Mouse (Mus musculus) brain, embryonic 18.5 days (tissue): Measurements from ENCODE around the gene Tpra1.
A peak's percentile ranks its signal among the peaks of the same experiment; 100 is the strongest.

Source experiments
- DNase-seq: peaks from one replicate; pipeline ENCODE4 v3.0.0-alpha.2; 2012; ENCODE audit warnings: low read depth, low spot score

Tpra1 gene

DNA sequence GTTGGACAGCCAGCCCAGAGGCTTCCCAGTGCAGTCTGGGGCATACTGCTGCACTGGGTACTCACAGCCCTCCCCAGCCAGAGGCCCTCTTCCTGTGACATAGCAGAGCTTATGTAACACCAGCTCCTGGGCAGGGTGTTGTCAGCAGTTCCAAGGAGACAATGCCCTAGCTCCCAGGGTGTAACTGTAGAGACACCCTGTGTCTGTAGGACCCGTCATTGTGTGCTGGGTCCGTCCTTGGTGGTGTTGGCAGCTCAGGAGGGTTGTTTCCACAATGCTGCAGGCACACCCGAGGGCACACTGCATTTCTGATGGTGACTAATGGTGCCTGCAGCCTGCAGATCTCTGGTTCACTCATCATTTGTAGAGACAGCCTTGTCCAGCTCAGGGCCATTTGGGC, 24.8 kb downstream of the Tpra1 start:
- DNase-seq, result no peak

DNA sequence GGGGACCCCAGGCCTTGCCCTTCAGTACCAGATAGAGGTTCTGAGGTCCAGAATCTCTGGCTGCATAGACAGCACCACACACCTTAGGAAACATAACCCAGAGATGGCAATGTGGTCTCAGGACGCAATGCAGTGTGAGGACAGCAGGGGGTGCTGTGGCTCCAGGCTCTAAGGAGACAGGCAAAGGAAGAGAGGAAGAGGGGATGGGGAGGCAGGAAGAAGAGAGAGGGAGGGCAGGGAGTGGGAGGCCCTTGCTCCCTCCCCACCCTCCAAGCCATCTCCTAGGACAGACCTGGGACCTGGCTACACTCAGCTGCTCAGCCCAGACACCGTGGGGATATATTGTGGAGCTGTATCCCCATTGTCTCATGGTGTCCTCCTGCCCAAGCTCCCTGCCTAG, 25.5 kb downstream of the Tpra1 start:
- no peak for DNase-seq

DNA sequence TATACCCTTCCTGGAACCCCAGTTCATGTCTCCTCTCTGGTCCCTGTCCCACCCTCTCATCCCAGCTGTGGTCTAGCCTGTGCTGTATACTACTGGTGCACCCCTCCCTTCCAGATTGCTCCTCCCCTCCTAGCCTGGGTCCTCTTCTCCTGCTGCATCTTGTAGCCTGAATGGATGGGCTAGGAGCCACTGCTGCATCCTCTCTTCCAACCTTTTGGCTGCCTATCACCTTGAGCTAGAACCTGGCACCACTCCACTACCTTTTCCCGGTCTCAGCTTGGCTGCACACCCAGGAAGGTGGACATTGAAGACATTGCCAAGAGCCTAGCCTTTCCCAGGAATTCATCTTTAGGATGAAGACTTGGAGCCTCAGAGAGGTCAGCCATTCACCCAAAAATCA, 26.0 kb downstream of the Tpra1 start:
- DNase-seq, result no peak

DNA sequence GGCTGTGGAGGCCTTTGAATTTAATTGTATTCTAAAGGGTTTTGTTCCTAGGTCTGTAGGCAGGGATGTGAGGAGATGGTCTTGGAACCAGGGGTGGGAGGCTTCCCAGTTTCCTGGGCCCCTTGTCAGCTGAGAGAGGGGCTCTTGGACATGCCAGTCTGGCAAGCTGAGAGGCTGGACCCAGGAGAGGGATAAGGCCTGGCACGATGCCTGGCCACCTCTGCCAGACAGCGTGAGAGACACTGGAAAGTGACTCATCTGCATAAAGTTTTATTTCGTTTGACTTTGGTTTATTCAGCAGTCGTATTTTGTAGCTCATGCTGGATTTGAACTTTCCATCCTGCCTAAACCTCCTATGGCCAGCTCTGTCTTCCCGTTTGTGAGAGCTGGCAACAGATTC, 26.5 kb downstream of the Tpra1 start:
- no peak for DNase-seq

DNA sequence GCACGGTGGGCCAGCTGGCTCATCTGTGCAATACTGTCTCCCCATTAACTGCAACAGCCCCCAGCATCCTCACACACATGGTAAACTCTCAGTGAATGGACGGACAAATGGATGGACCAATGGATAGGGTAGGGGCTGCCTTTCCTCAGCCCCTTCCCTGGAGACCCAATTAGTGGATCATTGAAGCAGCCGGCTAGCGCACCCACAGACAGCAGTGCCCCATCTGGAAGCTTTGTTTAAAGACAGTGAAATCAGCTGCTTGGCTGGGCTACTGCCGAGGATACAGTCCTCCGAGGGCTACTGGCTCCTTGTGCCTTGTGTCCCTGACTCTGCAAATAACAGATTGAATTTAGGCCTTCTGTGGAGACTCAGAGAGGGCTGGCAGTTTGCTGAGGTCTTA, 27.4 kb downstream of the Tpra1 start:
- no peak for DNase-seq

DNA sequence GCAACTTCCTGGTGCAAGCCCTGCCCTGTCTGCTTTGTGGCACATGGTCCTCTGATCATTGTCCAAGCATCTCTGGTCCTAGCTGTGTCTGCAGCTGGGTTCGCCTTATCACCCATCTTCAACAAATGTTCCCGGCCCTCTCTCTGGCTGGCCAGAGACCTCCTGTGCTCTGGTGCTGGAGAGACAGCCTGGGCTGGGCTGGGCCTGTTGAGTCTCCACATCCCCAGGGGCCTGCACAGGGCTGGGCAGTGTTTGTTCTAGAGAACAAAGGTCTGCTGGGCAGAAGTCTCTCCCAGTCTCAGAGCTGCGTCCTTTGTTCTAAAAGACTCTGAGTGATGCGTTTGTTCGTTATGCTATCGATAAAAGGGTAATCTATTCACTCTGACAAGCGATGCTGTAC, 28.0 kb downstream of the Tpra1 start:
- DNase-seq, result no peak

DNA sequence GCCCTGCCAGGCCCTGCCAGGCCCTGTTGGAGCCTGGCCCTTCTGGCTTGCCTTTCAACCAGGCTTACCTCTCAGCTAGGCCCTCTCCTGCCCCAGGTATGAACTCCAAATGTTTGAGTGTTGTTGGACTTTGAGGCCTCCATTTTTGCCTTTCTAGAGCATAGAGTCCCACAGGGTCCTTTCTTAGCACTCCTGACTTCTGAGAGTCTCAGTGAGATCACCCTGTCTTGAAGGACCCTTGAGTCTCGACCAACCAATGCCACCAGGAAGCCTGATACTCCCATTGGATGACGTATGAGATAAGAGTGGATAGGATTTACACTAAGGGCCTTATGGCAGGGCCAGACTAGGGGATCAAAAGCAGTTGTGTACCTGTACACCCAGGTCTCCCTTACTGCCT, 29.4 kb downstream of the Tpra1 start:
- DNase-seq, result no peak

DNA sequence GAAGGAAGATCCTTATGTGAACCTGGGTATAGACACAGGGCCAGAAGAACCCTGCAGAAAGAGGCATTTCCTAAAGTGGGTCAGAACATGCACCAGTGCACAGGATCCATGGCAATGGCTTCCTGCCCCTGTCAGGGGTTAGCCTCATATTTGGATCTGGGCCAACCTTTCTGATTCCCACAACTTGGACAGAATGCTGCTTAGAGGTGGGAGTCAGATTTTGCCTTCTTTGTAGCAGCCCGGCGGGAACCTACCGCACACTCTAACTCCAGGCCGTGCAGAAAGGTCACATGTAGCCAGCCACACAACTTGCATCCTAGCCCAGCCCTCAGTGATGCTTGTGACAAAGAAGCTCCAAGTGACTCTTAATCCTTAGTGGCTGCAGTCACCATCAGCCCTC, 32.1 kb downstream of the Tpra1 start:
- DNase-seq, result no peak

DNA sequence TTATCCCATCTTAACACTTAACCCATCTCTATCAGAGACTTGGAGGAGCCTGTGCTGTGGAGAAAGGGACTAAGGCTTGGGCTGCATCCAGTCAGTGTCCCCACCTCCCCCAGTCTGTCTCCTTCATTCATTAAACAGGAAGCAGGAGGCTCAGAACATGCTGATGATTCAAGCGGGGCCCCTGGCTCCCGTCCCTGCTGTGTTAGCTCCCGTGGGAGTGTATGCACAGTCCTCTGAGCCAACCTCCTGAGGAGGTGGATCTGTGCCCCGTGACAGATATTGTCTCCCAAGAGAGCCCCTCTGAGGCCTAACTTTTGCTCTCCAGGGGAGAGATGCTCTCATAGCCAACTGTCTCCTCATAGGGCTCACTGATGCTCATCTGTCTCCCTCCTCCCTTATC, 32.8 kb downstream of the Tpra1 start:
- DNase-seq, result no peak

DNA sequence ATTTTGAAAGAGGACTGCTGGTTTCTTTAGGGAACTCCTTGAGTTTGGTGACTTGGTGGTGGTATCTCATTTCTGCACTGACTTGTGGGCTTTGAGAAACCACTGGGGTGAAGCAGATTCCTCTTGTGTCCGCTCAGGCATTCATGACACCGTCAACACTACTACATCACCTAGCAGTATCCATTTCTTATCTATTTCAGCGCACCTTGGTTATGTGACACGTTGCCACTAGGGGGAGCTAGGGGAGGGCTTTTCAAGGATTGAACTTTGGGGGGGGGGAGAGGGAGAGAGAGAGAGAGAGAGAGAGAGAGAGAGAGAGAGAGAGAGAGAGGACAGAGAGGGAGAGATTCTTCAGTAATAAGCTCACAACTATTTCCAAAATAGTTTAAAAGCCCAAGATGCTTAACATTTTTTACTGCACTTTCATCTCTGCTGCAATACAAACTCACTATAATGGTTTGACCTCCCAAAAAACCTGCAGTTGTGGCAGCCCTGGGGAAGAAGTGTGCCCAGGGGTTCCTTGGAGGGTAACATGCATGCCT, 33.8 kb downstream of the Tpra1 start:
- no peak for DNase-seq

DNA sequence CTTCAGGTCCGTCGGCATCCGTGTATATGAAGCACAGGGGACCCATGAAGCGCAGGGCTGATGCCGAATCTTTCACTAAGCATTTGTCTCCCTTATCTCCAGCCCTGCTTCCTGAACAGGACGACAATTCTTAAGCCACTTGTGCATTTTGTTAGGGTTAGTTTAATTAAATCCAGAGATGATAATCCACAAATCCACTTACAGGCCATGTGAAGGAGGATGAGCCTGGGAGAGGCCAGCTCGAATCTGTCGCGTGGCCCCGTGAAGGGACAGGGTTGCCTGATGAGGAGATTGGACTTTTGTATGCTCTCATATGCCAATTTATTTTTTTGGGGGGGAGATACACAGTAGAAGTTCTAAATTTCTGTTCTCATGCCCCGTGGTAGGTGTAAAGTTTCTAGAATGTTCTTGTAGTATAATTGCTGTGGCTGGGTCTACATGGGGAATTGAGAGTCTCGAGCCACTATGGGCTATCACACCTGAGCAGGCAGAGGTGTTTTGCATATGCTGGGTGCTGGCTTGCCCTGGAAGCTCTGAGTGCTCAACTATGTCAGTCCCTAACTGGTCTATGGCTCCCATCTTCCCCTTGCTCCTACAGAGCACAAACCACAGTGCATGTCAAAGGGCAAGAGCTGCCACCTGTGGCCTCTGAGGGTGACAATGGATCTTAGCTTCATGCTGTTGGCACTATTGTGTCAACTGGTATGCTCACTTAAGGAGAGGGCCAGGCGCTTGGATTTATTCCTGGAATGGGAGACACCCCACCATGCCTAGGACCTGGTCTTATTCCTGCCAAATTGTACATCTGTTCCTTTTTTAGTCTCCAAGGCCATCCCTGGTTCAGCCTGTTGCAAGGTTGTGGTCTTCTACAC, 34.5 kb downstream of the Tpra1 start:
- no peak for DNase-seq

DNA sequence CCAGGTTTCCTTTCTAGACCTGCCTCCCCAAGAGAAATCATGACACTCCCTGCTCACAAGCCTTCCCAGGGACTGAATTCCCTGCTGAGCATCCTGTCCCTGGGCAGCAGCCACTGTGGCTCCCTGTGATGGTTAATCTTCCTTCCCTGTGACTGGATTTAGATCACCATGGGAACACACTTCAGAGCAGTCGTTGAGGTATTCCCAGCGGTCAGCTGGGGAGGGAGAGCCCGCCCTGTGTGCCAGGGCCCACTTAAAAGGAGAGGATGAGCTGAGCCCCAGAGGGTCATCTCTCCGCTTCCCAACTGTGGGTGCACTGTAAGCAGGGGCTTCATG, 35.1 kb downstream of the Tpra1 start:
- no peak for DNase-seq

DNA sequence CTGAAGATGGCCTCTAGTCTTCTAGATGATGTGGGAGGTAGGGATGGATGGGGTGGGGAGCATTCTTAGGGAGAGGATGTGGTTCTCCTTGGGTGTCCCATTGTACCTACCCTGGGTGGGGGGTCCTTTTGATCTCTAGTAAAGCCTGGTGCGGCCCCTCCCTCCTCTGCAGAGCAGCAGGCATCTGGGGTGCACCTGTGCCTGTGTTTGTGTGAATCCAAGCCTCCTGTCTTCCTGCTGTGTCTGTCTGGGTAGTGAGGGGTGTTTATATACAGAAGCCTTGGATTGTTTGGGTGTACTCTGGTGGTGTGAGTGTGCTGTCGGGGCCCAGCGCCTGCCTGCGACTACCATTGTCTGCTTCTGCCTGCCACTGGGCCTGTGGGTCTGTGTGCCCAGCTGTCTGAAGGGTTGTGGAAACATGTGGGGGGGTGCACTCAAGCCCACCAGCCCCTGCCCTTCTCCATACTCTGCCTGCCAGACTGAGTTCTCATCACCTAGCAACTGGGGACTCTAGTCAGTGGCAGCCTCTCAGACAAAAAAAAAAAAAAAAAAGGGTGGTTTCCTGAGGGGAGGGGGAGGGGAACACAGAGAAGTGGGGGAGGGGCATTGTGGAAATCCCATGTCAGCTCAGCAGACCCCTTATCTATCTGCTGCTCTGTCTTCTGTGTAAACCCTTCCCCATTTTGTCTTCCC, 36.1 kb downstream of the Tpra1 start:
- no peak for DNase-seq

DNA sequence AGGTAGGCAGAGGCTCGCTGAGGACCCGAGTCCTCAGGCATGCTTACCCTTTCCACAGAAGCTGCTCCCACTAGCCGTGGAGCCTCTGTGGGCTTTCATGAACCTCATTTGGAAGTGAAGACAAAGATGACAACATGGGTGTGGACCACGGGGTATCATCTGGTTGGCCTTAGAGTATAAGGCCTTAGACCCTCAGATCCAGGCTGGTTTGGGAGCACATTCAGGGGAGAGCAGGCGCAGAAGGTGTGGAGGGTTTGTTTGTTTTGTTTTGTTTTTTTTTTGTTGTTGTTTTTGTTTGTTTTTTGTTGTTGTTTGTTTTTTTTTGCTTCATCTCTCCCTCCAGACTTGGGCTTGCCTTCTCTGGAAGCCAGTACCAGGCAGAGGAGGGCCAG, 36.6 kb downstream of the Tpra1 start:
- DNase-seq, result no peak

DNA sequence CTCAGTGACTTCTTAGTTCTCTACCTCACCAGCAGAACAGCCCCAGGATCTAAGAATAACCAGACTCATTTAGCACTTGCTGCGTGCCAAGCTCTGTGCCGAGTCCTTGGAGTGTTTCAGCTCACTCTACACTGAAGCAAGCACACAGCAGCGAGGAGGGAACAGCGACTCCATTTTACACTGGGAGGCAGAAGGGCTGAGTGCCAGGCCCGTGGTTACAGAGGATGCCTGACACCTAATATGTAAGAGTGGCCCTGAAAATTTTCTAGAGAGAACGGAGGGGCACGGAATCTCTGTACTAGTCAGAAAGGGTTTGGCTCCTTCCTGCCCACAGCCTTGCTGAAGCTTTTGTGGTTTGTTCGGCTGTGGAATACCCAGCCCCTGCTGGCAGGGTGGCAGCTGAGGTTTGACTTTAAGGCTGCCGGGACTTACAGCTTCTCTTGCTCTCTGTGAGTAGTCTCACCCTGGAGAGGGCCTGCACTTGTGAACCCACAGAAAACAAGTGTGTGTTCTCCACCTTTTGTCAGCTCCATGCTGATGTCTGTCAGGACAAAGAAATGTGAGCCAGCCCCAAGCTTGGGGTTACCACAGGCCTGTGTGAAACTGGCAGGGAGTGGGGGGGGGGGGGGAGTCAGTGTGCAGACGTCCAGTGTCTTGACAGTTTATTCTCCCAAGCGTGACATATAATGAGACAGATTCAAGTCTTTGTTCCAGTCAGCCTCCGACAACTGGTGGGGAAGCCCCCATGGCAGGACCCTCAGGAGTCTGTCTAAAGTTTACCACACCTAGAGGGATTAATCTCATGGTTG, 37.4 kb downstream of the Tpra1 start:
- DNase-seq, result no peak

DNA sequence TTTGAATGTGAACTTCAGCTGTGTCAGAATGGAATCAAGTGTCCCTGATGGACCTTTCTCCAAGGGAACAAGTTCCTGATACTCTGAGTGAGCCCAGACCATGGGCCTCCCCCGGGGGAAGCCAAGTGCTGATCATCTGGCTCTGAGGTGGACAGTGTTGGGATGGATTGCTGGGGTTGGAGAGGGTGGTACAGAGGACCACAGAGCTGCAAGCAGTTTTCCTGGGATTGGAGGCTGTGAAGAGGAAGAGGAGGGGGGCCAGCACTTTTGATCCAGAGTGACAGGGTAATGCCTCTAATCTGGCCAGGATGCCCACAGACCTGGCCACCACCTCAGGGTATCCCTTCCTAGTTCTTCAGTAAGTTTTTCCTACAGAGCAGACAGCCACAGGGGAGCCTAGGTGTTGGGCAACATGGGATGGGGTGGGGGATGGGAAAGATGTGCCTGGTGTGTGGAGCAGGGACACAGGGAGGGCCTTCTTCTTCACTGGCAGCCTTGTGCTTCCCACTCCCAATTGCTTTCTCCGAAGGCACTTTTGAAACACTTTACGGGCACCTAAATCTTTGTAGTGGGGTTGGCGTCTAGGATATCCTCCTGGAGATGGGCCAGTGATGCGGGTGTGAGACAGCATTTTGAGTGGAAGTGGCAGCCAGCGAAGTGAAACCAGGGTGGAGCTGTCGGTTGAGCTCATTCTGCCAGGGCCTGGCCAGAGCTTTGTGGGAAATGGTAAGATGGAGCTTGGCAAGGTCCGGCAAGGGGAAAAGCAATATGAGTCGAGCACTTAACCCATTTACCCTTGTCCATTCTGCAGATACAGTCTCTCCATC, 38.3 kb downstream of the Tpra1 start:
- no peak for DNase-seq

DNA sequence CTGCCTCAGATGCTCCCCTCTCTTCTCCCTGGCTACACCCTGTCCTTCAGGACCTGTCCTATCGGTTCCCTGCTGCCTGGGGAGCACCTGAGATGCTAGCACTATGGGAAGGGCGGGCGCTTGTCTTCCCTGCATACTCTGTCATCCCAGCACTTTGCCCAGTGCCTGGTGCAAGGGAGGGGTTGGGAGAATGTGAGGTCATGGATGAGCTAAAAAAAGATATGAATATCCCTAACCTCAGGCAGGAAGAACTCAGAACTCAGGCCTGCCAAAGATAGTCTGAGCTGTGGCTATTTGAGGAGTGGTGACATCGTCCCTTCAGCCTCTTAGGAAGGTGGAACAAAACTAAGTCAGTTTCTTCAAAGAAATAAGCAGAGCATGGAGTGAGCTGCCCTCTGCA, 39.6 kb downstream of the Tpra1 start:
- DNase-seq, result no peak

DNA sequence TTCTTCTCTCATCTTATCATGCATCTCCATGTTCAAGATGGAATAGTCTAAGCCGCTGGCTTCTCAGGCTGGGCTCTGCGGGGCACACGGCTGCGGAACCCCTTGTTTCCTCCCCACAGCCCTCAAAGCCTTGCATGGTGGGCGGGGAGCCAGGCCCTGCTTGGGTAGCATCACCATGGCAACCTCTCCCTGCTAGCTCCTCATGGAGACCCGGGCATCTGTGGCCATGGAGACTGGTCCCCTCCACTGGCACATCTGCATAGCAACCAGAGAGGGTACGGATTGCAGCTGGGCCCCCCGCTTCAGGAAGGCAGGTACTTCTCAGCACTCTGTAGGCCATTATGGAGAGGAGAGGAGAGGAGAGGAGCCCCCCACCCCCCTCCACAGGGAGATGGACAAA, 40.5 kb downstream of the Tpra1 start:
- peak; percentile 76 for DNase-seq

DNA sequence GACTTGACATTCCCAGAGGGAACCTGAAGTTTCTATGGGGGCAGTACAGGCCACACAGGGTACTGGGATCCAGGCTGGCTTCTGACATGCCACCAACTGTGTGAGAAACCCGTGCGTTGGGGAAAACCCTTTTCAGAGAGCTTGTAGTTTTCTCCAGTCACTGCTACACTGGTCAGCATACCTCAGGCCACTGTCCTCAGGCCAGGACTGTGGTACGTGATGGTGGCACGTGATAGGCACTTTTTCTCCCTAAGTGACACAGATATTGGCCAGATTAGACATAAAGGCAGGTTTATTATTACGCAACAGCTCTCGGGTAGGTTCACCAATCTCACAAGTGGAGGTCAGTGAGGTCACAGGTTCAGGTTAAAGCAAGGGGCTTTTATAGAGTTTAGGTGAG, 41.6 kb downstream of the Tpra1 start:
- DNase-seq, result no peak

DNA sequence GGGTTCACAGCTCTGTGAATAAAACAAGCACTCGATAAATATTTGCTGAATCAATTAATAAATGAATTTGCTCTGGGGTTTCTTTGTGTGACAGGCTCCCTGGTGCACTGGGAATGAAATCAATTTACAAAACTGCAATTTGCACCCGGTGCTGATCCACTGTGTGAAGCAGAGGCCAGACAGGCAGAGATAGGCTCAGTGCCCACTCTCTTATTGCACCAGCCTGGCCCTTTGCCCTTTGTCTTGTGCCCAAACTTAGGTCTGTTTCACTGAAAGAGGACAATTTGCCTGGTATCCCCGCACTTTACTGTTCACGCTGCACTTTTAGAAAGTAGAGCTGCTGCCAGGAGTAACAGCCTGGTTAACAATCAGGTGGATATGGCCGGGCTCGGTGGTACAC, 44.4 kb downstream of the Tpra1 start:
- DNase-seq, result no peak

DNA sequence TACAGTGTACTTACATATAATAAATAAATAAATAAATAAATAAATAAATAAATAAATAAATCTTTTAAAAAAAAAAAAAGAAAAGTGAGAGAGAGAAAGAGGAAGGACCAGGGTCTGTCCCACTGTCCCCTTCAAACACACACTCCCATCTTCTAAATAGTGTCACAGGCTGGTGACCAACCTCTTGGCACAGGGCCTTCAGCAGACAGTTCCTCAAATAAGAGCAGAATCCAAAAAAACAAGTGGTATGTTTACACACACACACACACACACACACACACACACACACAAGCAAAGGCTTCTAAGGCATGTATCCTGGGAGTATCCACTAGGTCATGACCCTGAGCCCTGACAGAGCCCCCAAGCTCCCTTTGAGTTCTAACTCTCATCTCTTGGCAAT, 45.7 kb downstream of the Tpra1 start:
- DNase-seq, result no peak

DNA sequence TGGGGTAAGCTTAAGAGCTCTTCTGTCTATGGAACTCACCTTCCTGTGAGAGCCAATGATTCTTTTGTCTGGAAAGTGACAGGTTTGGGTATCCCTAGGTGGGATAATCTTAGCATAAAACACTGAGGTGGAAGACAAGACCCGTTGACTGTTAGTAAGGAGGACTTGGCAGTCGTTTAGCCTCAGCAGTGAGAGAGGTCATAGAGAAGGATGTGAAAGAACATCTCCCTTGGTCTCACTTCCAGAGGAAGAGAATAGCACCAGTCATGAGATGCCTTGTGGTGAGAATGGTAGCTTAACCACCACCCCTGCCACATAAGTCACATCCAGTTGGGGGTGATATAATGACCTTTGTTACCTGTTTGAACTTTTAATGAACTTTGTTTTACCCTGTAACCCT, 54.7 kb downstream of the Tpra1 start:
- DNase-seq, result no peak
